Mouse (Mus musculus) hindbrain, embryonic 15.5 days (tissue): ENCODE data around the gene Rhoq. TPM values are rescaled to one million over a fixed set of nuclear protein-coding genes. Genes with fewer than 3 reads are reported as not detected.

ENCODE experiments used
- ATAC-seq: fragments of 200-750 bp; cut with Nextera tagmentation; 2 replicates; pipeline ENCODE4 v1.8.0; 2017; ENCODE audit warnings: low read depth, moderate number of reproducible peaks, moderate TSS enrichment; ENCODE audit not compliant: low FRiP score
- H3K27ac ChIP-seq: fragments of 300-500 bp; sonication (generic); replicated peaks from 2 replicates; pipeline ENCODE4 v1.5.1; 2015; ENCODE audit warnings: mild to moderate bottlenecking, inconsistent platforms
- H3K27me3 ChIP-seq: fragments of 300-500 bp; sonication (generic); 2 replicates; pipeline ENCODE4 v1.6.1; 2015; ENCODE audit warnings: control low read depth, inconsistent platforms
- H3K36me3 ChIP-seq: fragments of 300-500 bp; sonication (generic); 2 replicates; pipeline ENCODE4 v1.6.1; 2015; ENCODE audit warnings: control low read depth, inconsistent platforms
- H3K4me1 ChIP-seq: fragments of 300-500 bp; sonication (generic); replicated peaks from 2 replicates; pipeline ENCODE4 v1.6.1; 2015; ENCODE audit warnings: control low read depth, inconsistent platforms
- H3K4me2 ChIP-seq: fragments of 300-500 bp; sonication (generic); 2 replicates; pipeline ENCODE4 v1.6.1; 2015; ENCODE audit warnings: moderate library complexity, mild to moderate bottlenecking, inconsistent platforms
- H3K4me3 ChIP-seq: fragments of 300-500 bp; sonication (generic); 2 replicates; pipeline ENCODE4 v1.5.1; 2015; ENCODE audit warnings: mild to moderate bottlenecking, inconsistent platforms
- H3K9ac ChIP-seq: fragments of 300-500 bp; sonication (generic); 2 replicates; pipeline ENCODE4 v1.6.1; 2015; ENCODE audit warnings: inconsistent platforms
- H3K9me3 ChIP-seq: fragments of 300-500 bp; sonication (generic); 2 replicates; pipeline ENCODE4 v1.6.1; 2016; ENCODE audit warnings: control low read depth, inconsistent platforms
- WGBS: fragments of 180-500 bp; shearing (Covaris S2); methylation state at CpG from one replicate; pipeline ENCODE4 v1.1.7; 2015; 5-methylcytosine and 5-hydroxymethylcytosine counted together
- polyA plus RNA-seq: library from polyadenylated mRNA; unstranded; fragments of >200 nt; fragmentation: Nextera tagmentation; extraction: Ambion mirVana; gene quantifications from 2 replicates; pipeline ENCODE4 v1.2.1, GENCODE M21; 2015

Rhoq gene
- polyA plus RNA-seq, 1 experiment from 2014 or later: 8.6 TPM

- Histone ChIP-seq H3K4me3 (peak overlapping the region; percentile 53), H3K4me2 (peak overlapping the region; percentile 84), H3K27ac (no peak overlapping the region), H3K4me1 (peaks cover 20% of the 10 kb centered on the region), H3K36me3 (peaks cover 16% of the 10 kb centered on the region), H3K9ac (peak overlapping the region; percentile 44), H3K27me3 (no peaks in the 10 kb centered on the region), H3K9me3 (no peaks in the 10 kb centered on the region)
- ATAC-seq: peak; percentile 79; the same call in 1 of the 2 replicates
- WGBS: under 1% methylated on average over 55 of the region's 55 CpGs
These were observed 61.8 kb downstream of the Rhoq start for GRCm38 (mm10) chr17:87024491-87025242.

DNA sequence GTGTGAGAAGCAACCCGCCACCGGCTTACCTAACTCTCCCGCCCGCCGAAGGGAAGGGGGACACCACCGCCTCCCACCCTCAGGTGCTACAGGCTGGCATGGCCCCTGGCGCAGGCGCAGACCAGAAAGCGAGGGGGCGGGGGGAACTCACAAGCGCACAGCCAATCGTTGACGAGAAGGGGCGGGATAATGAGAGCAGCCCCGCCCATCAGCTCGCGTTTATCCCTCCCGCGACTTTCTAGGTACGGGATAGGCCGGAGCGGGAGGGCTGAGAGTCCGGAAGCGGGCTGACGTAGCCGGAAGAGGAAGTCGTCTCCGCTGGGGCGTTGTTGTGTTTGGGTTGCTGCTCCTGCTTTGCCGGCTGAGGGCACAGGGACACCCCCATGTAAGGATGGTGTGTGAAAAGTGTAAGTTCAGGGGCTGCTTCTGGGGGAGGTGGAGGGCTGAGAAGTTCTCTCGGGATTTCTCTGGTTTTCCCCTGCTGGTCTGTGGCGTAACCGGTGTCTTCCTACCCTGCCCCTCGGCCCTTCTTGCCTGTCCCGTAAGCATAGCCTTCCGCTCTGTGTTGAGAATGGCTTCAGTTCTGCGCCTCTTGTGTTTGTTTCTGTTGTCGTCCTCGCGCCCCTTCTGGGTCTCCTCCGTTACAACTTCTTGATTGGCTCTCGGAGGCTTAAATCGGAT lies 62.5 kb downstream of the Rhoq start, which contains the start of the genes Pigf and Cript:
Gene Pigf, minus strand, starts transcription at position 138 of the 681 bp plus-strand sequence.
Gene Cript, plus strand, starts transcription at position 282 of the 681 bp plus-strand sequence.
- Histone ChIP-seq H3K36me3 (peaks cover 12% of the 10 kb centered on the region), H3K9me3 (no peaks in the 10 kb centered on the region), H3K4me2 (peak within 1 kb of the TSS; percentile 84), H3K9ac (peak within 1 kb of the TSS; percentile 63), H3K27me3 (no peaks in the 10 kb centered on the region), H3K4me1 (peaks cover 20% of the 10 kb centered on the region), H3K27ac (peak within 1 kb of the TSS; percentile 69), H3K4me3 (peak within 1 kb of the TSS; percentile 53)
- WGBS: under 1% methylated on average over 43 of the region's 43 CpGs
- peak; percentile 100 for ATAC-seq

DNA sequence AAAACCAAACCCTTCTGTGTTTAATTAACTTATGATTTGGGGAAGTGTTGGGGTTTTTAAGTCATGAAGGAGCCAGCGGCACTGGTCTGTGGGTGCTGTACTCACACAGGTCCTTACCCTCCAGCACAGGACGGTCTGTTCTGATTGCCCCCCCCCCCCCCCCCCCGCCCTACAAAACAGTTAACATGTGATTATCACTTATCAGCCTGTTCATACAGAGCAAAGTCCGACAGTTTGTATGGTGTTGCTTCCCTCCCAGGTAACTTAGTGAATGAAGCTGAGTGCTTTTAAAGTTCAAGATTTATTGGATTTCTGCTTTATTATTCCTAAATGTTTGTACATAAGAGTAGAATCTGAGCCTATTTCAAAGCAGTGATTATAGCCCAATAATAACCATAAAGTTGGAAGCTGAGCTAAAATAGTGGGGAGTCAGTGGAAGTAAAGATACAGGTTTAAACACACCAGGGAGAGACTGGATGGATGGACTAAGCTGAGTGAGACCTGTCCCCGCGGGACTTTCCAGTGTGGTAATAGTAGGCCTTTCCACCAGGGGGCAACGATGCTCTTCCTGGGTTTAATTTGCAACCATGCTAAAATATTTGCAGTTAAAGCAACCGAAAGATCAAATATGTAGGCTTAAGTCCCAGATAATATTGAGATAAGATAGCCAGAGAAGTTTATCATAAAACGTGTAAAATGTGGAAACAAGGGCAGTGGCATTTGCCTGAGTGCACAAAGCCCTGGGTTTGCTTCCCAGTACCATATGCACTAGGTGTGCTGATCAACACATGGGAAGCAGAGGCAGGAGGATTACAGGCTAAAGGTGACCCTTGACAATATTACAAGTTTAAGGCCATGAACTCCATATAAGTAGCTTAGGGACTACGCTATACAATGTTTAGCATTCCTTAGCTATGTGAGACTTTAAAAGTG lies 73.5 kb downstream of the Rhoq start:
- peaks cover 25% of the 10 kb centered on the region; the same call in 1 of the 2 replicates for H3K36me3 ChIP-seq
- no peak for ATAC-seq
- H3K4me2 ChIP-seq: no peak overlapping the region
- 66% methylated on average over 10 of the region's 10 CpGs for WGBS
- no peaks in the 10 kb centered on the region for H3K9me3 ChIP-seq
- H3K4me1 ChIP-seq: no peaks in the 10 kb centered on the region
- H3K4me3 ChIP-seq: no peak overlapping the region
- no peaks in the 10 kb centered on the region for H3K27me3 ChIP-seq
- no peak overlapping the region for H3K9ac ChIP-seq
- H3K27ac ChIP-seq: no peak overlapping the region

DNA sequence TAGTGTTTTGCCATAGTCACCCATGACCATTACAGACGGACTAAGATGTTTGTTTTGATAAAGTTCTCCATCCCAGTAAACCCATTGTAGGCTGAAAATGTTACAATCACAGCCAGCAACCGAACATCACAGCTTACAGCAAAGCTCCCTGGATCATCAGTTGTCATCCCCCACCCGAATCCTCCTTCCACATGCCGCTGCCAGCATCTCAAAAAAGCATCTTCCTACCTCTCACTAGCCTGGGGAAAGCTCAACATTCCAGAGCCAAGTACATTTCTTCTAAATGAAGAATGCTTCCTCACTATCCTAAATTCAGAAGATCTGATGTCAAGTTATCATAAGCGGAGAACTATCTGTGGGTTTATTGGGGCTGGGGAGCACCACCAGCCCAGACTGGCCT lies 75.6 kb downstream of the Rhoq start:
- no peak for ATAC-seq
- Histone ChIP-seq H3K9ac (no peak overlapping the region), H3K9me3 (no peaks in the 10 kb centered on the region), H3K36me3 (peaks cover 17% of the 10 kb centered on the region; the same call in 1 of the 2 replicates), H3K4me1 (no peaks in the 10 kb centered on the region), H3K4me2 (no peak overlapping the region), H3K27ac (no peak overlapping the region), H3K27me3 (no peaks in the 10 kb centered on the region), H3K4me3 (no peak overlapping the region)
- 92% methylated on average over 5 of the region's 5 CpGs for WGBS

DNA sequence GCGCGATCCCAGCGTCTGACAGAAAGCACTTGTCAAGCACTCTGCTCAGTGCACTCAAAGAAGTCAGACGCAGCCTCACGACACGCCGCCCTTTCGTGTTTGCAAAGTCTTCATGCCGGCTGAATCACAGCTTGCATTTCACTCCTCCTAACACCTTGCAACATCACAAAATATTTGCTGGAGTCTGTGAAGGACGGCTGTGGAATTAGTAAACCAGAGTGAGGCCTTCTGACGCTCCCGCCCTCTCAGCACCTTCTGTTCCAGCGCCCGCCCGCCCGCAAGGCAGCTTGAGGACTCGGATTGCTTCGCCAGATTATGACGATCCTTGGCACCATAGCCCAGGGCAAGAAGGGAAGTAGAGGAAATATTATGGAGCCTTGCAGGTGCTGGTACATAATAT lies 78.9 kb downstream of the Rhoq start:
- WGBS: 72% methylated on average over 19 of the region's 19 CpGs
- Histone ChIP-seq H3K4me1 (peaks cover 2% of the 10 kb centered on the region; the same call in 1 of the 2 replicates), H3K27ac (no peak overlapping the region), H3K27me3 (no peaks in the 10 kb centered on the region), H3K4me2 (no peak overlapping the region), H3K36me3 (peaks cover 10% of the 10 kb centered on the region; the same call in 1 of the 2 replicates), H3K9ac (no peak overlapping the region), H3K9me3 (no peaks in the 10 kb centered on the region), H3K4me3 (no peak overlapping the region)
- ATAC-seq: no peak

DNA sequence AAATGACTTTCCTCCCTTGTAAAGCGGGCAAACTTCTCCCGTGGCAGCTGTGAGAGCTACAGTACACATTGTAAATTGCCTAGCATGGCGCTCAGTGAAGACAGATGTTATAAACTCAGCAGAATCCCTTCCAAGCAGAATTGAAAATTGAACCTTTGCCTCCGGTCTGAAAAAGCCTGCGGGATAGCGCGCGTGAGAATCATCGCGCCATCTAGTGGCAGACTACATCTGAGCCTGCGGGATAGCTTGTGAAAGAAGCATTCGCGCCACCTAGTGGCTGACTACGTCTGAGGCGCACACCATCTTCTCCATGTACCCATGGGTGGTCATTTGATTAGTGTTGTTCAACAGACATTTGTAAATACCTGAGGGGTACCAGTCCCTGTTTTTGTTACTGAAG lies 81.5 kb downstream of the Rhoq start:
- peak; percentile 81 for ATAC-seq
- Histone ChIP-seq H3K27ac (no peak overlapping the region), H3K4me1 (peaks cover 2% of the 10 kb centered on the region; the same call in 1 of the 2 replicates), H3K36me3 (no peaks in the 10 kb centered on the region), H3K9ac (no peak overlapping the region), H3K4me2 (no peak overlapping the region), H3K9me3 (no peaks in the 10 kb centered on the region), H3K27me3 (no peaks in the 10 kb centered on the region), H3K4me3 (no peak overlapping the region)
- under 1% methylated on average over 15 of the region's 15 CpGs for WGBS

DNA sequence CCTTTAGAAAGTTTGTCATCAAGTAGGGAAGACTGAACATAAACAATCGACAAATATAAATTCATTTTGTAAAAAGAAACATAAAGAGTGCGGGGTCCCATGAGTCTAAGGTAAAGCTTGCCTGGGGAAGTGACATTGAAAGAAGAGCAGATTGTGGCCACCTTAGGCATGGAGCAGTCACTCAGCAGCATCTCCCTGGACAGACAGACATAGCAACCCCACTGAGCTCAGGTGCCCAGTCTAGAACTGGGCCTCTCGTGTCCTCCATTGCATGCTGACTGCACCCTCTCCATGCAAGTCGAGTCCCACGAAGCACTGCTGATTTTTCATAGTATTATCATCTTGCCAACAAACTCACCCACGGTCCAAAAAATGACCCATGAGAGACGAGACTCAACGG lies 81.9 kb downstream of the Rhoq start:
- no peaks in the 10 kb centered on the region for H3K36me3 ChIP-seq
- no peak overlapping the region for H3K27ac ChIP-seq
- no peak overlapping the region for H3K9ac ChIP-seq
- no peak overlapping the region for H3K4me2 ChIP-seq
- no peak overlapping the region for H3K4me3 ChIP-seq
- ATAC-seq: peak; percentile 43; the same call in 1 of the 2 replicates
- H3K27me3 ChIP-seq: no peaks in the 10 kb centered on the region
- peaks cover 2% of the 10 kb centered on the region; the same call in 1 of the 2 replicates for H3K4me1 ChIP-seq
- no peaks in the 10 kb centered on the region for H3K9me3 ChIP-seq
- 82% methylated on average over 8 of the region's 8 CpGs for WGBS

Other genes starting within 250 kb of the Rhoq start
- 5.7 and 6.3 TPM in 2 replicates for gene Epas1, start 209.4 kb upstream of the Rhoq start, polyA plus RNA-seq
- not detected in 2 replicates for gene Tmem247, start 45.7 kb upstream of the Rhoq start, polyA plus RNA-seq
- 0.16 TPM in 1 of 2 replicates, not detected in the other for gene Atp6v1e2, start 15.2 kb upstream of the Rhoq start, polyA plus RNA-seq
- 30.6 and 32.7 TPM in 2 replicates for gene Pigf, start 62.3 kb downstream of the Rhoq start, polyA plus RNA-seq
- 192 and 200 TPM in 2 replicates for gene Cript, start 62.5 kb downstream of the Rhoq start, polyA plus RNA-seq
- gene Socs5, start 144.6 kb downstream of the Rhoq start, polyA plus RNA-seq: 16.3 and 16.6 TPM in 2 replicates